Mouse (Mus musculus) embryonic facial prominence, embryonic 12.5 days (tissue): ENCODE data around the gene Nfic. TPM values are rescaled to one million over a fixed set of nuclear protein-coding genes. Genes with fewer than 3 reads are reported as not detected.
A peak's percentile ranks its signal among the peaks of the same experiment; 100 is the strongest.

ENCODE experiments used
- ATAC-seq: fragments of 200-750 bp; cut with Nextera tagmentation; 2 replicates; pipeline ENCODE4 v1.8.0; 2017; ENCODE audit not compliant: insufficient number of reproducible peaks, insufficient read depth, low FRiP score, low TSS enrichment
- H3K27ac ChIP-seq: fragments of 300-500 bp; sonication (generic); 2 replicates; pipeline ENCODE4 v1.5.1; 2016; ENCODE audit warnings: mild to moderate bottlenecking
- H3K27me3 ChIP-seq: fragments of 300-500 bp; sonication (generic); 2 replicates; pipeline ENCODE4 v1.6.1; 2016; ENCODE audit warnings: mild to moderate bottlenecking, moderate library complexity
- H3K36me3 ChIP-seq: fragments of 300-500 bp; sonication (generic); 2 replicates; pipeline ENCODE4 v1.6.1; 2016; ENCODE audit warnings: mild to moderate bottlenecking
- H3K4me1 ChIP-seq: fragments of 300-500 bp; sonication (generic); 2 replicates; pipeline ENCODE4 v1.6.1; 2016
- H3K4me2 ChIP-seq: fragments of 300-500 bp; sonication (generic); replicated peaks from 2 replicates; pipeline ENCODE4 v1.6.1; 2016; ENCODE audit warnings: mild to moderate bottlenecking, moderate library complexity
- H3K4me3 ChIP-seq: fragments of 300-500 bp; sonication (generic); 2 replicates; pipeline ENCODE4 v1.5.1; 2016; ENCODE audit warnings: mild to moderate bottlenecking
- H3K9ac ChIP-seq: fragments of 300-500 bp; sonication (generic); 2 replicates; pipeline ENCODE4 v1.6.1; 2016; ENCODE audit warnings: mild to moderate bottlenecking, moderate library complexity
- H3K9me3 ChIP-seq: fragments of 300-500 bp; sonication (generic); 2 replicates; pipeline ENCODE4 v1.6.1; 2016; ENCODE audit warnings: mild to moderate bottlenecking, moderate library complexity
- WGBS: fragments of 180-500 bp; shearing (Covaris S2); methylation state at CpG from one replicate; pipeline ENCODE4 v1.1.7; 2016; 5-methylcytosine and 5-hydroxymethylcytosine counted together
- polyA plus RNA-seq: library from polyadenylated mRNA; unstranded; fragments of >200 nt; fragmentation: Nextera tagmentation; extraction: Ambion mirVana; gene quantifications from 2 replicates; pipeline ENCODE4 v1.2.1, GENCODE M21; 2016

Gene Nfic
- polyA plus RNA-seq: 46.2 and 50.8 TPM in 2 replicates

DNA sequence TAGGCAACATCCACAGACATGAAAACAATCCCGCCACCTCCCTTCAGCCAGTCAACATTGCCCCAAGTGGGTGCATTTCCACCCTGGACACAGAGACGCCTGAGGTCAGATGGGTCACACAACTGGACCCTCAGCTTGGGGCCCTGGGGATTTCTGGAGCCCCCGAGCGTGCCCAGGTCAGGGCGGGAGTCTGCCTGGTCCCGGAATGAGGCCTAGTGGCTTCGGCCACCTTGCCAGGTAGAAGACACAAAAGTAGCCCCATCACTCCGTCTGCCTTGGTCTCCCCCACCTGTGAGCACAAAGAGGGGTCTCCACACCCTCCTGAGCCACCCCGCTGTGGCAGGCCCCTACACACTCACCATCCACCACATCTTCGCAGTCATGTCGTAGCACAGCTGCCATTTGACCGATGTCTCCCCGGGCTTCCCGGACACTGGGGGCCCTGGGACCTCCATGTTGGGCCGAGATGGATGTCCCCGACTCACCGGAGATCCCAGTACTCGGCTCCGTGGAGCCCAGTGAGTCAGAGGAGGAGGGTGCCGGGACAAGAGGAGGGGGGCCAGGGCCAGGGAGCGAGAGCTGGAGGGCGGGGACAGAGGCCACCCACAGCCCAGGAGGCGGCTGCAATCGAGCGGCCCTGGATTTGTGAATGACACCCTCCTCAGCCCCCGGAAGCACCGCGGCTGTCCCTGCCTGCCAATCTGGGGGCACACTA lies at the start of gene Nfic:
Nfic (minus strand) TSS at position 455 of the 715 bp plus-strand sequence.
- Histone ChIP-seq H3K27me3 (peaks cover 97% of the 10 kb centered on the region), H3K4me2 (no peak within 1 kb of the TSS), H3K27ac (no peak within 1 kb of the TSS), H3K9ac (no peak within 1 kb of the TSS), H3K9me3 (no peaks in the 10 kb centered on the region), H3K4me3 (no peak within 1 kb of the TSS), H3K36me3 (no peaks in the 10 kb centered on the region), H3K4me1 (no peaks in the 10 kb centered on the region; the same call in 1 of the 2 replicates)
- ATAC-seq: no peak
- whole genome bisulfite sequencing: 68% methylated on average over 28 of the region's 28 CpGs

- ATAC-seq: no peak; the same call in 1 of the 2 replicates
- WGBS: 6% methylated on average over 36 of the region's 36 CpGs
- Histone ChIP-seq H3K9me3 (no peaks in the 10 kb centered on the region), H3K4me3 (peak overlapping the region; percentile 31), H3K4me1 (no peaks in the 10 kb centered on the region), H3K36me3 (no peaks in the 10 kb centered on the region), H3K27ac (no peak overlapping the region), H3K9ac (no peak overlapping the region), H3K27me3 (peaks cover 9% of the 10 kb centered on the region), H3K4me2 (peak overlapping the region; percentile 57)
Measured at GRCm38 (mm10) chr10:81502658-81503057, 47.2 kb upstream of the Nfic start.

GRCm38 (mm10) chr10:81501863-81502262 lies 46.4 kb upstream of the Nfic start:
- Histone ChIP-seq H3K4me2 (no peak overlapping the region), H3K4me1 (no peaks in the 10 kb centered on the region), H3K9me3 (no peaks in the 10 kb centered on the region), H3K27me3 (peaks cover 9% of the 10 kb centered on the region), H3K9ac (no peak overlapping the region), H3K4me3 (no peak overlapping the region), H3K36me3 (no peaks in the 10 kb centered on the region), H3K27ac (no peak overlapping the region)
- WGBS: 78% methylated on average over 5 of the region's 5 CpGs
- no peak for ATAC-seq

- H3K9me3 ChIP-seq: no peaks in the 10 kb centered on the region
- no peak within 1 kb of the TSS for H3K27ac ChIP-seq
- H3K9ac ChIP-seq: no peak within 1 kb of the TSS
- H3K4me1 ChIP-seq: peaks cover 6% of the 10 kb centered on the region
- H3K4me3 ChIP-seq: no peak within 1 kb of the TSS
- no peaks in the 10 kb centered on the region for H3K36me3 ChIP-seq
- WGBS: 85% methylated on average over 3 of the region's 3 CpGs
- ATAC-seq: no peak
- H3K4me2 ChIP-seq: no peak within 1 kb of the TSS
- H3K27me3 ChIP-seq: peaks cover 9% of the 10 kb centered on the region; the same call in 1 of the 2 replicates
Measured at GRCm38 (mm10) chr10:81500032-81500431, 44.6 kb upstream of the Nfic start, which contains the start of gene S1pr4. TSS of gene S1pr4 (minus strand) at chr10:81500132.

GRCm38 (mm10) chr10:81499250-81499901 lies 43.9 kb upstream of the Nfic start:
- H3K4me2 ChIP-seq: no peak overlapping the region
- 74% methylated on average over 22 of the region's 23 CpGs for WGBS

GRCm38 (mm10) chr10:81498316-81499249 lies 43.1 kb upstream of the Nfic start:
- Histone ChIP-seq H3K4me3 (no peak overlapping the region), H3K27me3 (peaks cover 5% of the 10 kb centered on the region; the same call in 1 of the 2 replicates), H3K4me1 (peaks cover 21% of the 10 kb centered on the region), H3K4me2 (no peak overlapping the region), H3K9ac (no peak overlapping the region), H3K36me3 (no peaks in the 10 kb centered on the region; the same call in 1 of the 2 replicates), H3K9me3 (no peaks in the 10 kb centered on the region), H3K27ac (no peak overlapping the region)
- ATAC-seq: no peak
- 80% methylated on average over 38 of the region's 38 CpGs for WGBS

More at GRCm38 (mm10) chr10:81499250-81499901, 43.9 kb upstream of the Nfic start:
- Histone ChIP-seq H3K4me1 (peaks cover 13% of the 10 kb centered on the region), H3K27me3 (peaks cover 9% of the 10 kb centered on the region; the same call in 1 of the 2 replicates), H3K9me3 (no peaks in the 10 kb centered on the region), H3K36me3 (no peaks in the 10 kb centered on the region), H3K27ac (no peak overlapping the region), H3K4me3 (no peak overlapping the region), H3K9ac (no peak overlapping the region)
- no peak for ATAC-seq

DNA sequence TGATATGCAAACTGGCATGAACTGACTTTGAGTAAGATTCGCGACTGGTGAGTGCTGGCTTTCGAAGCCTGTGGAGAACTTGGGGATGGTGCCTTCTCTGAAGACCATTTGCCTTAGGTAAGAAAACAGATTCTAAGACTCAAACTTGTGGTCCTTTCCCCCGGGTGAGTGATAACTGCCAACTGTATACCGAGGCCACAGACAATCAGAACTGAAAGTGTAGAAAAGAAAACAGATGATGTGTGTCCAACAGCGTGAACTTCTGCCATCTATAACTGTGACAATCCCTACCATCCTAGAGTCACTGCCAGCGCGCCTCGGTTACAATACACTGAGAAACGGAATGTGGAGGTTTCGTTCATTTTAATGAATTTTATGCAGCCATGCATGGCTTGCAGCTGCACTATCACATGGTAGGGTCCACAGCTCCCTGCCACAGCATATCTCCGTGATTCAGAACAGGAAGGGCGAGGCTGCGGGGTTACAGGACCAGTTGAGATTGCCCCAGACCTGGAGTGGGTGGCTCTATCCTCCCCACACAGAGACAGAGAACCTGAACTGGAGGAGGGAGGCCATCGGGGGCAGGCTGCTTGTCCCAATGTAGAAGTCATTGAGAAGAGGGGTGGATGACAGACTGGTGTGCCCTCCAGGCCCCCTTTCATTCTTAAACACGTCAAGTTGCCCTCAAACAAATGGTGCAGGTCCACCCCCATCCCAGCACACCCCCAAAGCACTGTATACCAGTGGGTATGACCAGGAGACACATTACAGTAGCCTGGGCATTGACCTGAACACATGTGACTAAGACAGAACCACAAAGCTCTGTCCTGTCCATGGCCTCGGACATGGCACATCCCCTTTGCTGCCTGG lies 42.2 kb upstream of the Nfic start:
- 0 out of 2 replicates have a peak overlapping the region, but pooled peaks have one; percentile 1 for H3K4me3 ChIP-seq
- 82% methylated on average over 17 of the region's 17 CpGs for WGBS
- peaks cover 22% of the 10 kb centered on the region for H3K4me1 ChIP-seq
- H3K9me3 ChIP-seq: no peaks in the 10 kb centered on the region
- H3K36me3 ChIP-seq: peaks cover 8% of the 10 kb centered on the region
- peak overlapping the region; percentile 45; the same call in 1 of the 2 replicates for H3K4me2 ChIP-seq
- H3K9ac ChIP-seq: 0 out of 2 replicates have a peak overlapping the region, but pooled peaks have one; percentile 15
- no peaks in the 10 kb centered on the region for H3K27me3 ChIP-seq
- ATAC-seq: no peak
- H3K27ac ChIP-seq: no peak overlapping the region

- Histone ChIP-seq H3K4me3 (peak overlapping the region; percentile 90), H3K4me1 (peaks cover 22% of the 10 kb centered on the region), H3K4me2 (peak overlapping the region; percentile 45), H3K27ac (no peak overlapping the region), H3K9ac (peak overlapping the region; percentile 15; the same call in 1 of the 2 replicates), H3K9me3 (no peaks in the 10 kb centered on the region), H3K27me3 (no peaks in the 10 kb centered on the region), H3K36me3 (peaks cover 15% of the 10 kb centered on the region)
- 37% methylated on average over 4 of the region's 4 CpGs for WGBS
- no peak for ATAC-seq
Measured at GRCm38 (mm10) chr10:81496969-81497368, 41.5 kb upstream of the Nfic start.

DNA sequence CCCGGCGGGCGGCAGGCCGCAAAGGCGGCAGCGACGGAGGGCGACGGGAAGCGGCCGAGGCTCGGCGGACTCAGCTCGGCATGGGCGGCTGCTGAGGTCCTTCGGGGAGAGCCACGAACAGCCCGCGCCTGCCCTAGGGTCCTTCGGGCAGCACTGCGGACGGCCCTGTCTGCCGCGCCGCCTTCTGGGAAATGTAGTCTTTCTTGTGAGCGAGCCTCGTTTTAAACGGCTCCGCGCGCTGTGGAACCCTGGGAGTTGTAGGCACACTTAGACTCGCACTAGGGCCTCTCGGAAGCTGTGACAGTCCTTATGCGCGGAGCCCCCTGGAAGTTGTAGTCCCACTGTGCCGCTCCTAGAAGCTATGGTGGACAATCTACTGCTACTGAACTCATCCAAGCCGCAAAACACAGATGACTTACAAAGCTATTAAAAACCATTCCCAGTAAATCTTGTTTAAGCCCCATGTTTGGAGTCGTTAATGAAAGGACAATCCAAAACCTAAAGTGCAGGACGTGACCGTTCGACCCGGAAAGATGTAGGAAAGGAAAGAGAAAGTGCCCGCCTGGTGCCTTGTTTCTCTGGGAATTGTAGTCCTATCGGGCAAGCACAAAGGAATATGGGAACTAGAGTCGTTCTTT lies 40.9 kb upstream of the Nfic start, which contains the start of gene Ncln:
Ncln (minus strand) TSS at position 129 of the 638 bp plus-strand sequence.
- no peaks in the 10 kb centered on the region for H3K9me3 ChIP-seq
- peaks cover 22% of the 10 kb centered on the region for H3K4me1 ChIP-seq
- H3K27me3 ChIP-seq: no peaks in the 10 kb centered on the region
- H3K4me2 ChIP-seq: peak within 1 kb of the TSS; percentile 97
- H3K9ac ChIP-seq: peak within 1 kb of the TSS; percentile 88
- under 1% methylated on average over 45 of the region's 45 CpGs for WGBS
- H3K27ac ChIP-seq: peak within 1 kb of the TSS; percentile 60; the same call in 1 of the 2 replicates
- ATAC-seq: peak; percentile 95
- peaks cover 21% of the 10 kb centered on the region for H3K36me3 ChIP-seq
- H3K4me3 ChIP-seq: peak within 1 kb of the TSS; percentile 90

DNA sequence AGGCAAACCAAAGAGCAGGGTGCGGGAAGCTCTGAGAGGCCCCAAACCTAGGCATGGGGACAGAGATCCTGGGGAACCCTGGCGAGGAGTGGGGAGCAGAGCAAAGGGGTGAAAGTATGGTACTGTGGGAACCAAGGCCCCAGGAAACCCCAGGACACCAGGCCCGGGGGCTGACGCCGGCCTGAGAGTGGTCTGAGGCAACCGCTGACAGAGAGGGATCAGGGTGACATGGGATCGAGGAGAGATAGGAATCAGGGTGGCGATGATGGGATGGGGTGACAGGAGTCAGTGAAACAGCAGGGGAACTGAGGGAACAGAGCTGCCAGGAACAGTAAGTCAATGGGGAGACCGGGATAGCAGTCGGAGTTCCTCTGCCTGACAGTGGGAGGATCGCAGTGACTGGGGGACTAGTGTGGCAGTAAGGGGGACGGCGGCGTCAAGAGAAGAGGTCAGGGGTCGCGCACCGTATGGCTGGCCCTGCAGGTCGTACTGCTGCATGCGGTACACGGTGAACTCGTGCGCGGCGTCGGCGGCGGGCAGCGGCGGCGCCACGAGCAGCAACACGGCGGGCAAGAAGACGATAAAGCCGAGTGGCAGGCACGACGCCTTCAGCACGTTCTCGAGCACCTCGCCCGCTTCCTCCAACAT lies 40.3 kb upstream of the Nfic start:
- no peaks in the 10 kb centered on the region for H3K9me3 ChIP-seq
- peaks cover 27% of the 10 kb centered on the region for H3K36me3 ChIP-seq
- peak overlapping the region; percentile 88 for H3K9ac ChIP-seq
- peak overlapping the region; percentile 90 for H3K4me3 ChIP-seq
- 2% methylated on average over 41 of the region's 41 CpGs for WGBS
- H3K27me3 ChIP-seq: no peaks in the 10 kb centered on the region
- ATAC-seq: no peak
- H3K4me1 ChIP-seq: peaks cover 22% of the 10 kb centered on the region
- H3K27ac ChIP-seq: no peak overlapping the region; the same call in 1 of the 2 replicates
- peak overlapping the region; percentile 97 for H3K4me2 ChIP-seq
